Mouse (Mus musculus) heart, adult 18-20 months (tissue): Measurements from ENCODE around the gene Trmt1. TPM values are rescaled to one million over a fixed set of nuclear protein-coding genes. Genes with fewer than 3 reads are reported as not detected.

Experiments used
- DNase-seq, 2 experiments: peaks; one replicate each; pipeline ENCODE4 v3.0.0; 2021 to 2022; ENCODE audit warnings: mixed read lengths in 1 of 2
- total RNA-seq, 2 experiments: library from RNA; stranded (reverse); gene quantifications; 2 replicates each; pipeline ENCODE4 v1.2.3; 2021

Trmt1 gene
- total RNA-seq, 2 experiments from 2014 or later = 34.2 to 45.1 TPM

GRCm38 (mm10) chr8:84689091-84689915 is 3.2 kb downstream of the Trmt1 start:
- DNase-seq = peak; percentile 96 to 98

GRCm38 (mm10) chr8:84693332-84693731 is 7.2 kb downstream of the Trmt1 start:
- no peak for DNase-seq

- DNase-seq = no peak
These were observed 9.0 kb downstream of the Trmt1 start for GRCm38 (mm10) chr8:84695140-84695539.

GRCm38 (mm10) chr8:84697166-84698130 is 11.3 kb downstream of the Trmt1 start:
- DNase-seq = peak in 1 of 2 experiments; percentile 55

- no peak for DNase-seq
These were observed 12.2 kb downstream of the Trmt1 start for GRCm38 (mm10) chr8:84698288-84698687.

GRCm38 (mm10) chr8:84698929-84699401 is 12.9 kb downstream of the Trmt1 start:
- peak; percentile 84 to 89 for DNase-seq

- DNase-seq = peak; percentile 75 to 93
These were observed 13.8 kb downstream of the Trmt1 start for GRCm38 (mm10) chr8:84699861-84700322.

GRCm38 (mm10) chr8:84700526-84700925 is 14.4 kb downstream of the Trmt1 start:
- no peak for DNase-seq

- peak; percentile 78 to 92 for DNase-seq
These were observed 15.1 kb downstream of the Trmt1 start, which contains the start of gene Lyl1 for GRCm38 (mm10) chr8:84700941-84701911. Lyl1 (plus strand) TSS chr8:84701457.

- no peak for DNase-seq
These were observed 16.5 kb downstream of the Trmt1 start for GRCm38 (mm10) chr8:84702561-84702960.

- DNase-seq = peak in 1 of 2 experiments; percentile 42
These were observed 16.9 kb downstream of the Trmt1 start for GRCm38 (mm10) chr8:84702963-84703465.

- peak in 1 of 2 experiments; percentile 38 for DNase-seq
These were observed 17.6 kb downstream of the Trmt1 start for GRCm38 (mm10) chr8:84703466-84704249.

GRCm38 (mm10) chr8:84704356-84704755 is 18.2 kb downstream of the Trmt1 start:
- DNase-seq = peak; percentile 88 to 91

GRCm38 (mm10) chr8:84704867-84705831 is 19.0 kb downstream of the Trmt1 start:
- DNase-seq = peak; percentile 59 to 65

GRCm38 (mm10) chr8:84705960-84706359 is 19.9 kb downstream of the Trmt1 start:
- no peak for DNase-seq

GRCm38 (mm10) chr8:84706610-84707266 is 20.6 kb downstream of the Trmt1 start:
- peak; percentile 70 to 71 for DNase-seq

- DNase-seq = peak in 1 of 2 experiments; percentile 80
These were observed 21.3 kb downstream of the Trmt1 start for GRCm38 (mm10) chr8:84707267-84707883.

- DNase-seq = peak in 1 of 2 experiments; percentile 56
These were observed 22.0 kb downstream of the Trmt1 start for GRCm38 (mm10) chr8:84708071-84708541.
